Comparison of ENCODE assay signal across 22 mouse cellular contexts in genomic region chr3:45523281-45523680, GRCm38 (mm10).
A peak's percentile ranks its signal among the peaks of the same experiment; 100 is the strongest.
DNase-seq lines count a peak whose midpoint lies in the region; ATAC-seq and TF ChIP-seq lines count a peak whose summit lies in the region.
"Had no signal": no experiment of that assay in that cellular context is flagged by ENCODE, and none has a peak within 500 bp of the region (broad histone marks: within the 10 kb centered on the region; RNA-seq: fewer than 3 reads in every experiment).

No protein-coding gene starts in this region.

- no peak overlapping the region for H3K4me2 ChIP-seq in lung, embryonic 14.5 days
- H3K4me2 ChIP-seq in intestine, embryonic 15.5 days (replicated peaks), result no peak overlapping the region
- no peak overlapping the region for H3K4me2 ChIP-seq in intestine, embryonic 16.5 days (ENCODE audit: low read depth, low read length)
- no peak overlapping the region for H3K4me2 ChIP-seq in intestine, postnatal 0 days (replicated peaks; ENCODE audit: low read depth)

- H3K9ac ChIP-seq in lung, embryonic 14.5 days, result no peak overlapping the region
- H3K9ac ChIP-seq in intestine, embryonic 15.5 days, result no peak overlapping the region
- H3K9ac ChIP-seq in intestine, embryonic 16.5 days (ENCODE audit: low read depth, low read length), result no peak overlapping the region
- H3K9ac ChIP-seq in intestine, postnatal 0 days (ENCODE audit: low read depth, low read length), result no peak overlapping the region

- no peaks in the 10 kb centered on the region for H3K27me3 ChIP-seq in lung, embryonic 14.5 days (ENCODE audit: insufficient read depth, low read length)
- no peaks in the 10 kb centered on the region for H3K27me3 ChIP-seq in intestine, embryonic 15.5 days (replicated peaks)
- H3K27me3 ChIP-seq in intestine, embryonic 16.5 days (replicated peaks; ENCODE audit: control insufficient read depth, insufficient read depth, low read length), result no peaks in the 10 kb centered on the region
- no peaks in the 10 kb centered on the region for H3K27me3 ChIP-seq in intestine, postnatal 0 days (replicated peaks; ENCODE audit: control insufficient read depth, insufficient read depth, low read length)
- H3K27me3 ChIP-seq: CH12.LX, Patski had no signal

- no peak overlapping the region for H3K27ac ChIP-seq in lung, embryonic 14.5 days (ENCODE audit: low read depth)
- H3K27ac ChIP-seq in intestine, embryonic 15.5 days, result no peak overlapping the region
- H3K27ac ChIP-seq in intestine, embryonic 16.5 days (ENCODE audit: low read length), result no peak overlapping the region
- H3K27ac ChIP-seq in intestine, postnatal 0 days (ENCODE audit: low read depth, low read length), result no peak overlapping the region

- 39% methylated on average over 4 of the region's 4 CpGs for WGBS in lung, embryonic 14.5 days
- 38% methylated on average over 4 of the region's 4 CpGs for WGBS in intestine, embryonic 15.5 days
- WGBS in intestine, embryonic 16.5 days, result 38% methylated on average over 4 of the region's 4 CpGs
- WGBS in intestine, postnatal 0 days, result 24% methylated on average over 4 of the region's 4 CpGs

- no peaks in the 10 kb centered on the region for H3K9me3 ChIP-seq in lung, embryonic 14.5 days (ENCODE audit: low read depth, low read length)
- H3K9me3 ChIP-seq in intestine, embryonic 15.5 days, result no peaks in the 10 kb centered on the region
- H3K9me3 ChIP-seq in intestine, embryonic 16.5 days (ENCODE audit: control insufficient read depth, low read length), result no peaks in the 10 kb centered on the region
- H3K9me3 ChIP-seq in intestine, postnatal 0 days (ENCODE audit: control insufficient read depth), result no peaks in the 10 kb centered on the region
- H3K9me3 ChIP-seq: G1E had no signal

- no peak overlapping the region for H3K4me3 ChIP-seq in lung, embryonic 14.5 days (ENCODE audit: low read depth, low read length)
- no peak overlapping the region for H3K4me3 ChIP-seq in intestine, embryonic 15.5 days (replicated peaks)
- H3K4me3 ChIP-seq in intestine, embryonic 16.5 days (ENCODE audit: low read length), result no peak overlapping the region
- H3K4me3 ChIP-seq in intestine, postnatal 0 days (ENCODE audit: low read depth, low read length), result no peak overlapping the region

- H3K4me1 ChIP-seq in lung, embryonic 14.5 days (ENCODE audit: insufficient read depth), result no peaks in the 10 kb centered on the region
- no peaks in the 10 kb centered on the region for H3K4me1 ChIP-seq in intestine, embryonic 15.5 days (replicated peaks)
- no peaks in the 10 kb centered on the region for H3K4me1 ChIP-seq in intestine, embryonic 16.5 days (ENCODE audit: control insufficient read depth, insufficient read depth, low read length)
- no peaks in the 10 kb centered on the region for H3K4me1 ChIP-seq in intestine, postnatal 0 days (replicated peaks; ENCODE audit: control insufficient read depth, insufficient read depth, low read length)

- peak; percentile 37 for DNase-seq in lung, embryonic 14.5 days
- no peak for DNase-seq in lung, postnatal 14 days
- DNase-seq in spleen, adult 12 weeks (ENCODE audit: low spot score), result no peak
- DNase-seq in cerebellum, postnatal 14 days, result no peak
- no peak for DNase-seq in kidney, postnatal 36 days
- DNase-seq: adrenal gland, adult 2 months; adrenal gland, adult 8-10 months; adrenal gland, postnatal 10 days; adrenal gland, postnatal 14 days; adrenal gland, postnatal 25 days; adrenal gland, postnatal 36 days; B cell, adult 2 months; cerebellum, adult 11 months; cerebellum, adult 11-12 months had no signal

- TF ChIP-seq CTCF in lung, embryonic 14.5 days (IDR thresholded peaks at IDR 0.05; ENCODE audit: low read depth), result no peak
- no peak for TF ChIP-seq CTCF in intestine, postnatal 0 days (IDR thresholded peaks at IDR 0.05; ENCODE audit: low read depth)

- ATAC-seq in lung, embryonic 14.5 days (ENCODE audit: insufficient read depth), result no peak; the same call in 1 of the 2 replicates
- peak; percentile 90 for ATAC-seq in intestine, embryonic 15.5 days
- ATAC-seq in intestine, embryonic 16.5 days, result peak; percentile 98
- ATAC-seq in intestine, postnatal 0 days, result peak; percentile 77
- ATAC-seq: activated CD4-positive, CD25-positive, alpha-beta regulatory T cell, adult 4 months; CD4-positive, CD25-positive, alpha-beta regulatory T cell, adult 4 months; Patski had no signal

- H3K36me3 ChIP-seq in lung, embryonic 14.5 days (ENCODE audit: insufficient read depth), result no peaks in the 10 kb centered on the region
- H3K36me3 ChIP-seq in intestine, embryonic 15.5 days, result no peaks in the 10 kb centered on the region
- no peaks in the 10 kb centered on the region for H3K36me3 ChIP-seq in intestine, embryonic 16.5 days (ENCODE audit: control insufficient read depth, insufficient read depth, low read length)
- H3K36me3 ChIP-seq in intestine, postnatal 0 days (ENCODE audit: control insufficient read depth, insufficient read depth), result no peaks in the 10 kb centered on the region
- H3K36me3 ChIP-seq: G1E had no signal
